Mouse (Mus musculus): ENCODE results near the gene Arhgef28. TPM values are rescaled to one million over a fixed set of nuclear protein-coding genes. Genes with fewer than 3 reads are reported as not detected.

Gene Arhgef28
- polyA plus RNA-seq, 1 experiment from 2014 or later, result 10.8 TPM

- H3K4me1 ChIP-seq (ENCODE audit: control insufficient read depth in 2 of 2, insufficient read depth in 2 of 2, low read length in 2 of 2), result no peaks in the 10 kb centered on the region
- H3K4me2 ChIP-seq (ENCODE audit: low read length), result no peak overlapping the region
- no peaks in the 10 kb centered on the region for H3K36me3 ChIP-seq (ENCODE audit: control insufficient read depth, insufficient read depth, low read length)
- WGBS, result 62% methylated on average over 8 of the region's 8 CpGs
- no peak for ATAC-seq (ENCODE audit: insufficient number of reproducible peaks, insufficient read depth, low FRiP score, low read depth)
- no peak overlapping the region for H3K4me3 ChIP-seq (ENCODE audit: control insufficient read depth in 1 of 2, insufficient read depth in 1 of 2, low read depth in 1 of 2, low read length in 2 of 2)
- H3K9me3 ChIP-seq (ENCODE audit: control insufficient read depth, low read length), result no peaks in the 10 kb centered on the region
- no peak overlapping the region for H3K9ac ChIP-seq (ENCODE audit: low read length)
- H3K27ac ChIP-seq (replicated peaks in 1 of 2; ENCODE audit: control insufficient read depth in 1 of 2, insufficient read depth in 1 of 2, low read depth in 2 of 2, low read length in 2 of 2), result no peak overlapping the region
- no peaks in the 10 kb centered on the region for H3K27me3 ChIP-seq (ENCODE audit: control insufficient read depth, insufficient read depth, low read length)
Observed at GRCm38 (mm10) chr13:97928135-97928497, 278.1 kb downstream of the Arhgef28 start.

GRCm38 (mm10) chr13:97927376-97928134 is 278.7 kb downstream of the Arhgef28 start:
- Histone ChIP-seq H3K36me3 (ENCODE audit: control insufficient read depth, insufficient read depth, low read length) (no peaks in the 10 kb centered on the region), H3K9me3 (ENCODE audit: control insufficient read depth, low read length) (no peaks in the 10 kb centered on the region), H3K9ac (ENCODE audit: low read length) (no peak overlapping the region), H3K4me1 (ENCODE audit: control insufficient read depth in 2 of 2, insufficient read depth in 2 of 2, low read length in 2 of 2) (no peaks in the 10 kb centered on the region), H3K4me3 (ENCODE audit: control insufficient read depth in 1 of 2, insufficient read depth in 1 of 2, low read depth in 1 of 2, low read length in 2 of 2) (no peak overlapping the region), H3K27me3 (ENCODE audit: control insufficient read depth, insufficient read depth, low read length) (no peaks in the 10 kb centered on the region), H3K27ac (replicated peaks in 1 of 2; ENCODE audit: control insufficient read depth in 1 of 2, insufficient read depth in 1 of 2, low read depth in 2 of 2, low read length in 2 of 2) (no peak overlapping the region), H3K4me2 (ENCODE audit: low read length) (no peak overlapping the region)
- no peak for ATAC-seq (ENCODE audit: insufficient number of reproducible peaks, insufficient read depth, low FRiP score, low read depth)
- WGBS, result 67% methylated on average over 14 of the region's 14 CpGs

GRCm38 (mm10) chr13:97926371-97926770 is 279.9 kb downstream of the Arhgef28 start:
- Histone ChIP-seq H3K4me1 (ENCODE audit: control insufficient read depth in 2 of 2, insufficient read depth in 2 of 2, low read length in 2 of 2) (no peaks in the 10 kb centered on the region), H3K4me2 (ENCODE audit: low read length) (no peak overlapping the region), H3K36me3 (ENCODE audit: control insufficient read depth, insufficient read depth, low read length) (no peaks in the 10 kb centered on the region), H3K9me3 (ENCODE audit: control insufficient read depth, low read length) (no peaks in the 10 kb centered on the region), H3K27me3 (ENCODE audit: control insufficient read depth, insufficient read depth, low read length) (no peaks in the 10 kb centered on the region), H3K9ac (ENCODE audit: low read length) (no peak overlapping the region), H3K27ac (replicated peaks in 1 of 2; ENCODE audit: control insufficient read depth in 1 of 2, insufficient read depth in 1 of 2, low read depth in 2 of 2, low read length in 2 of 2) (no peak overlapping the region), H3K4me3 (ENCODE audit: control insufficient read depth in 1 of 2, insufficient read depth in 1 of 2, low read depth in 1 of 2, low read length in 2 of 2) (no peak overlapping the region)
- ATAC-seq (ENCODE audit: insufficient number of reproducible peaks, insufficient read depth, low FRiP score, low read depth), result no peak
- WGBS, result 82% methylated on average over 10 of the region's 10 CpGs

DNA sequence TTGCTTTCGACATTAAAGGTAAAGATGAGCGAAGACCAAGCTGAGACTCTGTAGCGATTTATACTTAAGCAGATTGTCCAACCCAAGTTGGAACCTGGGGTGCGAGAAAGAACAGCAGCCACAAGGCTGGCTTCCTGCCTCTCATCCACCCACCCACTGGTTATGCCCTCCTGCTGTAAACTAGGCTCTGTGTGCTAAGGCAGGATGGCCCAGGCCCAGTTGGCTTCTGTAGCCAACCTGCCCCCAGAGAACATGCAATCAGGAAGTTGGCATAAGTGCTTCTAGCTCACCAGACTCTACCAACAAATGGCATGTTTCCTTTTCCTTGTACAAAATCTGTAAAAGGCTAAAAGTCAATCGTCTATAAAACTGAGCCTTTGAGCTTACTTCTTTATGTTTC is 283.2 kb downstream of the Arhgef28 start:
- Histone ChIP-seq H3K9ac (ENCODE audit: low read length) (no peak overlapping the region), H3K4me1 (ENCODE audit: control insufficient read depth in 2 of 2, insufficient read depth in 2 of 2, low read length in 2 of 2) (no peaks in the 10 kb centered on the region; a peak in 1 of 4 replicates), H3K4me2 (ENCODE audit: low read length) (no peak overlapping the region), H3K27ac (replicated peaks in 1 of 2; ENCODE audit: control insufficient read depth in 1 of 2, insufficient read depth in 1 of 2, low read depth in 2 of 2, low read length in 2 of 2) (no peak overlapping the region), H3K9me3 (ENCODE audit: control insufficient read depth, low read length) (no peaks in the 10 kb centered on the region), H3K36me3 (ENCODE audit: control insufficient read depth, insufficient read depth, low read length) (no peaks in the 10 kb centered on the region), H3K4me3 (ENCODE audit: control insufficient read depth in 1 of 2, insufficient read depth in 1 of 2, low read depth in 1 of 2, low read length in 2 of 2) (no peak overlapping the region), H3K27me3 (ENCODE audit: control insufficient read depth, insufficient read depth, low read length) (no peaks in the 10 kb centered on the region)
- WGBS, result 89% methylated on average over 5 of the region's 5 CpGs
- ATAC-seq (ENCODE audit: insufficient number of reproducible peaks, insufficient read depth, low FRiP score, low read depth), result no peak

DNA sequence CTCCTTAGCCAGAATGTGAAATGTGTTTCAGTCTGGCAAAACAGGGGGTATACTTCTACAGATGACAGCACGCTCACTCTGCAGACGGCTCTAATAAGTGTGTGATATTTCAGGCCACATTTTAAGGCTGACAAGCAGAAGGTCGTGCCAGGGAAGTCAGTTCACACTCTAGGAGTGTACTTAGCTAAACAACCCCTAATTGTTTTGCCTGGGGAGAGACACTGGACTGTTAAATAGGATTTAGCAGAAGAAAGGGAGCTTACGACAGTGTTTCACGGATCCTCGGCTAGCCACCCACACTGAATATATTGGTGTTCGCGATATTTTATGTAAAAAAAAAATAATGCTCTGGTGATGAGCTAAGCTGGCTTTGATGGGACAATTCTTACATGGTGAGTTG is 286.6 kb downstream of the Arhgef28 start:
- Histone ChIP-seq H3K9ac (ENCODE audit: low read length) (no peak overlapping the region), H3K27ac (replicated peaks in 1 of 2; ENCODE audit: control insufficient read depth in 1 of 2, insufficient read depth in 1 of 2, low read depth in 2 of 2, low read length in 2 of 2) (no peak overlapping the region), H3K36me3 (ENCODE audit: control insufficient read depth, insufficient read depth, low read length) (no peaks in the 10 kb centered on the region), H3K9me3 (ENCODE audit: control insufficient read depth, low read length) (no peaks in the 10 kb centered on the region), H3K27me3 (ENCODE audit: control insufficient read depth, insufficient read depth, low read length) (no peaks in the 10 kb centered on the region), H3K4me2 (ENCODE audit: low read length) (no peak overlapping the region), H3K4me1 (ENCODE audit: control insufficient read depth in 2 of 2, insufficient read depth in 2 of 2, low read length in 2 of 2) (no peaks in the 10 kb centered on the region; a peak in 1 of 4 replicates), H3K4me3 (ENCODE audit: control insufficient read depth in 1 of 2, insufficient read depth in 1 of 2, low read depth in 1 of 2, low read length in 2 of 2) (no peak overlapping the region)
- no peak for ATAC-seq (ENCODE audit: insufficient number of reproducible peaks, insufficient read depth, low FRiP score, low read depth)
- 61% methylated on average over 8 of the region's 8 CpGs for WGBS

DNA sequence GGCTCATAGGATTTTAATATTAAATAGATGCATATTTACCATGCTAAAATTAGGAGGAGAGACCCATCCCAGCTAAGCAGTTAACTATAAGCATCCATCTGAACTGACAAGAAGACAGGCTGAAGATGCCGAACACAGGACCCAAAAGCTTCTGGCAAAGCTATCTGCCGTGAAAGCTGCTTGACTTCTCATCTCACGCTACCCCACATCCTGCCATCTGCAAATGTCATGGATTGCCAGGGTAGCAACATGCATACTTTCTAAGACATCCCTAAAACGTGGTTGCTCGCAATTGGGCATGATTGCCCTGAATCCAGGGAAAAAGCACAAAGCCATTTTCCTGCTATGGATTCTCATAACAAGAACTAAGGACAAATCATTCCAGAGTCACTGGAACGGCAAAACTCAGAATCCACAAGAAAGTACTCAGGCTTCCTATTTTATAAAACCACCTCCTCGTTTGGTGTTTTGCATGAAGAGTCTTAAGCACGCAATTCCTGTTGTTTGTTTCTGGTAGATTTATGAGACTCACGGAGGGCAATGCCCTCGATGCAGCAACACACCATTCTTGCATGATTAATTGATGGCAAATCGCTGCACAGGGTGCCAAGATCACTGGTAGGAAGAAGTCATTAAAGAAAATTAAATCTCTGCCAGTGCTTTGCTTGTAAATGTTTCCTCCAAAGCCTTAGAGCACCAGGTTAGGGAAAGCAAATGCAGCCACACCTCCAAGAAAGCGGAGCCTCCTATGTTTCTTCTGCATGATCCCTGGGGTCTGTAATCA is 287.9 kb downstream of the Arhgef28 start:
- H3K4me2 ChIP-seq (ENCODE audit: low read length), result no peak overlapping the region
- H3K27ac ChIP-seq (replicated peaks in 1 of 2; ENCODE audit: control insufficient read depth in 1 of 2, insufficient read depth in 1 of 2, low read depth in 2 of 2, low read length in 2 of 2), result no peak overlapping the region
- ATAC-seq (ENCODE audit: insufficient number of reproducible peaks, insufficient read depth, low FRiP score, low read depth), result no peak
- no peak overlapping the region for H3K4me3 ChIP-seq (ENCODE audit: control insufficient read depth in 1 of 2, insufficient read depth in 1 of 2, low read depth in 1 of 2, low read length in 2 of 2)
- H3K9ac ChIP-seq (ENCODE audit: low read length), result no peak overlapping the region
- no peaks in the 10 kb centered on the region for H3K27me3 ChIP-seq (ENCODE audit: control insufficient read depth, insufficient read depth, low read length)
- no peaks in the 10 kb centered on the region for H3K9me3 ChIP-seq (ENCODE audit: control insufficient read depth, low read length)
- H3K36me3 ChIP-seq (ENCODE audit: control insufficient read depth, insufficient read depth, low read length), result no peaks in the 10 kb centered on the region
- no peaks in the 10 kb centered on the region; a peak in 1 of 4 replicates for H3K4me1 ChIP-seq (ENCODE audit: control insufficient read depth in 2 of 2, insufficient read depth in 2 of 2, low read length in 2 of 2)
- 86% methylated on average over 12 of the region's 12 CpGs for WGBS

DNA sequence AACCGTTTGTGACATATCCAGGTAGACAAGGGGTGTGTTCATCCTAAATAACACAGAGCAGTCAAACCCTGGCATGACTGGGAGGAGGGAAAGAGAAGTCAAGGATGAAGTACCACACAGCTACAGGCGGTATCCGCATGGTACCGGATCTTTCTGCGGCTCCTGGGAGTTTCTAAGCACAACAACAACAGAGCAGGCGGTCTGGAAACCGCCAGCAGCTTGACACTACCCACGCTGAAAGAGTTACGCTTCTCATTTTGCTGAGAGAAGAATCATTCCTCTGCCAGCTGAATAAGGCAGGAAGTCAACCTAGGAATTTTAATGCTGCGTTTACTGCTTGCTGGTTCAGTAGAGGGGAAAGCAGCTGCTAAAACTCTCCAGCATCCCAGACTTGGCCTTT is 295.2 kb downstream of the Arhgef28 start:
- no peak overlapping the region for H3K27ac ChIP-seq (replicated peaks in 1 of 2; ENCODE audit: control insufficient read depth in 1 of 2, insufficient read depth in 1 of 2, low read depth in 2 of 2, low read length in 2 of 2)
- ATAC-seq (ENCODE audit: insufficient number of reproducible peaks, insufficient read depth, low FRiP score, low read depth), result no peak
- WGBS, result 29% methylated on average over 10 of the region's 10 CpGs

More for the DNA sequence above, 295.2 kb downstream of the Arhgef28 start:
- Histone ChIP-seq H3K4me3 (ENCODE audit: control insufficient read depth in 1 of 2, insufficient read depth in 1 of 2, low read depth in 1 of 2, low read length in 2 of 2) (no peak overlapping the region), H3K27me3 (ENCODE audit: control insufficient read depth, insufficient read depth, low read length) (no peaks in the 10 kb centered on the region), H3K4me2 (ENCODE audit: low read length) (no peak overlapping the region), H3K36me3 (ENCODE audit: control insufficient read depth, insufficient read depth, low read length) (no peaks in the 10 kb centered on the region), H3K9ac (ENCODE audit: low read length) (peak overlapping the region; percentile 3; the same call in 1 of the 2 replicates), H3K4me1 (ENCODE audit: control insufficient read depth in 2 of 2, insufficient read depth in 2 of 2, low read length in 2 of 2) (peaks cover 0 to 2% of the 10 kb centered on the region in 2 experiments; a peak in 2 of 4 replicates), H3K9me3 (ENCODE audit: control insufficient read depth, low read length) (no peaks in the 10 kb centered on the region)
